9 mouse cellular contexts compared by ENCODE assay signal in the genomic region with DNA sequence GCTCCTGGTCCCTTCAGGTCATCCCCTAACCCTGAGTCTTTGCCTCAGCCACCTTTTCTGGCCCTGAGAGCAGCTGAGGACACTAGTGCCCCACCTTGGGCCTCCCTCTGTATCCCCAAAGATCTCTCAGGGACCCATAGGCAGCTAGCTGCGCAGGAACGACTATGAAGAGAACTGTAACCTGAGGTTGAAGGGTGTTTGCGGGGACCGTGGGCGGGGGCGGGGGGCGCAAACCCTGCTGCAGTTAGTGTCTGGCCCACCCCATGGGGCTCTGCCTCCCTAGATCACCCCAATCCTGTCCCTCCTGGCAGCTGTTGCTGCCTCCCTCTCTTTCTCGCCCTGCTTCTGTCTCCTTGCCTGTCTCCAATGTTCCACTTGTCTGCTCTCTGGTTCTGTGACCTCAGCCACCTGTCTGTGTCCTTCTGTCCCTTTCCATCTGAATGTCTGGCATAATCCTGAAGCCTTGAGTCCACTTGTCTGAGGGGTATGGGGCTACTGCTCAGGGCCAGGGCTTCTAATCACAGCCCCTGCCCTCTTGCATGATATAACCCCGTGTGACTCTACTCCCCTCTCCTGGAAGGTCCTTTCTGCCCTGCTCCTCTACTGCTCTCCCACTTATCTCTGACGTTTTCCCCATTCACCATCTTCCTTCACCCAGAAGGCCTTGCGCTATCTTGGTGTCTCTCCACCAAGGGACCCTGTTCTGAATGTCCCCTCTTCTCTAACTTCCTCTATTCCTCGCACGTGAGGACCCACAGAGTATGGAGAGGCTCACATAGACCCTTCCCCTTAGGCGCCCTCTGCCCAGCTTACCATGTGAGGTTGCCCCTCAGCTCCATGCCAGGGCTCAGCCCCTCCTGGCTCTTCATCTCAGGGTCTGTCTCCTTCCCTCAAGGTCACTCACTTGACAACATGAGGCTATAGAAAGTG. TPM values are rescaled to one million over a fixed set of nuclear protein-coding genes. Genes with fewer than 3 reads are reported as not detected.
A peak's percentile ranks its signal among the peaks of the same experiment; 100 is the strongest.
DNase-seq lines count a peak whose midpoint lies in the region; ATAC-seq and TF ChIP-seq lines count a peak whose summit lies in the region.
"Had no signal": no experiment of that assay in that cellular context is flagged by ENCODE, and none has a peak within 500 bp of the region (broad histone marks: within the 10 kb centered on the region; RNA-seq: fewer than 3 reads in every experiment).

No protein-coding gene starts in this region.

- no peak for ATAC-seq in kidney, postnatal 0 days (replicated peaks; ENCODE audit: low FRiP score, low read depth)
- no peak for ATAC-seq in embryonic facial prominence, embryonic 12.5 days (ENCODE audit: insufficient number of reproducible peaks, insufficient read depth, low FRiP score, low TSS enrichment)
- ATAC-seq in hindbrain, postnatal 0 days: no peak
- no peak for ATAC-seq in midbrain, postnatal 0 days (ENCODE audit: low FRiP score)
- no peak for ATAC-seq in activated CD4-positive, CD25-positive, alpha-beta regulatory T cell, adult 4 months

- peak overlapping the region; percentile 53 for H3K4me3 ChIP-seq in kidney, postnatal 0 days (replicated peaks; ENCODE audit: low read depth, low read length)
- H3K4me3 ChIP-seq in embryonic facial prominence, embryonic 12.5 days: peak overlapping the region; percentile 60
- H3K4me3 ChIP-seq in hindbrain, postnatal 0 days (ENCODE audit: low read length): peak overlapping the region; percentile 63
- peak overlapping the region; percentile 59 for H3K4me3 ChIP-seq in midbrain, postnatal 0 days (ENCODE audit: low read depth, low read length)

- WGBS in kidney, postnatal 0 days: 66% methylated on average over 14 of the region's 14 CpGs
- WGBS in embryonic facial prominence, embryonic 12.5 days: 46% methylated on average over 14 of the region's 14 CpGs
- 50% methylated on average over 14 of the region's 14 CpGs for WGBS in hindbrain, postnatal 0 days
- 49% methylated on average over 14 of the region's 14 CpGs for WGBS in midbrain, postnatal 0 days

- H3K4me1 ChIP-seq in kidney, postnatal 0 days (replicated peaks; ENCODE audit: insufficient read depth, low read length): 0 out of 2 replicates have a peak, but pooled peaks cover 9% of the 10 kb centered on the region
- H3K4me1 ChIP-seq in embryonic facial prominence, embryonic 12.5 days: peaks cover 20% of the 10 kb centered on the region
- peaks cover 18% of the 10 kb centered on the region for H3K4me1 ChIP-seq in hindbrain, postnatal 0 days (ENCODE audit: insufficient read depth, low read length)
- H3K4me1 ChIP-seq in midbrain, postnatal 0 days (ENCODE audit: insufficient read depth, low read length): no peaks in the 10 kb centered on the region; the same call in 1 of the 2 replicates

- peak overlapping the region; percentile 99 for H3K4me2 ChIP-seq in kidney, postnatal 0 days (ENCODE audit: low read length)
- H3K4me2 ChIP-seq in embryonic facial prominence, embryonic 12.5 days (replicated peaks): peak overlapping the region; percentile 90
- H3K4me2 ChIP-seq in hindbrain, postnatal 0 days (ENCODE audit: low read depth, low read length): peak overlapping the region; percentile 88
- H3K4me2 ChIP-seq in midbrain, postnatal 0 days (ENCODE audit: low read depth, low read length, poor library complexity, severe bottlenecking): peak overlapping the region; percentile 98

- H3K9ac ChIP-seq in kidney, postnatal 0 days (ENCODE audit: low read depth, low read length): peak overlapping the region; percentile 71
- peak overlapping the region; percentile 73 for H3K9ac ChIP-seq in embryonic facial prominence, embryonic 12.5 days
- peak overlapping the region; percentile 77; the same call in 1 of the 2 replicates for H3K9ac ChIP-seq in hindbrain, postnatal 0 days (replicated peaks; ENCODE audit: low read length)
- H3K9ac ChIP-seq in midbrain, postnatal 0 days (replicated peaks; ENCODE audit: low read length, poor library complexity, severe bottlenecking): peak overlapping the region; percentile 74

- no peak for DNase-seq in kidney, postnatal 0 days (ENCODE audit: low spot score)
- DNase-seq in kidney, adult 18-20 months: no peak
- no peak for DNase-seq in hindbrain, postnatal 0 days (ENCODE audit: low spot score)
- DNase-seq in midbrain, postnatal 0 days (ENCODE audit: low spot score): no peak
- no peak for DNase-seq in left cerebral cortex, postnatal 4 days
- DNase-seq in left cerebral cortex, adult 18-20 months (ENCODE audit: low spot score in 2 of 2): no peak

- no peaks in the 10 kb centered on the region for H3K9me3 ChIP-seq in kidney, postnatal 0 days (replicated peaks; ENCODE audit: low read length)
- H3K9me3 ChIP-seq in embryonic facial prominence, embryonic 12.5 days: no peaks in the 10 kb centered on the region
- no peaks in the 10 kb centered on the region for H3K9me3 ChIP-seq in hindbrain, postnatal 0 days (ENCODE audit: low read length)
- no peaks in the 10 kb centered on the region for H3K9me3 ChIP-seq in midbrain, postnatal 0 days (ENCODE audit: low read length)

- no peaks in the 10 kb centered on the region for H3K36me3 ChIP-seq in kidney, postnatal 0 days (ENCODE audit: insufficient read depth, low read length)
- H3K36me3 ChIP-seq in embryonic facial prominence, embryonic 12.5 days: no peaks in the 10 kb centered on the region
- H3K36me3 ChIP-seq in hindbrain, postnatal 0 days (ENCODE audit: insufficient read depth, low read length): no peaks in the 10 kb centered on the region
- 0 out of 2 replicates have a peak, but pooled peaks cover 3% of the 10 kb centered on the region for H3K36me3 ChIP-seq in midbrain, postnatal 0 days (ENCODE audit: insufficient read depth, low read length)

- TF ChIP-seq CTCF in kidney, postnatal 0 days (IDR thresholded peaks at IDR 0.05; ENCODE audit: low read depth): no peak
- TF ChIP-seq CTCF in hindbrain, postnatal 0 days (IDR thresholded peaks at IDR 0.05; ENCODE audit: low read depth): no peak
- no peak for TF ChIP-seq CTCF in midbrain, postnatal 0 days (IDR thresholded peaks at IDR 0.05)

- H3K27ac ChIP-seq in kidney, postnatal 0 days: no peak overlapping the region
- H3K27ac ChIP-seq in embryonic facial prominence, embryonic 12.5 days: no peak overlapping the region
- H3K27ac ChIP-seq in hindbrain, postnatal 0 days: no peak overlapping the region
- H3K27ac ChIP-seq in midbrain, postnatal 0 days (ENCODE audit: low read depth, low read length): no peak overlapping the region

- peaks cover 9% of the 10 kb centered on the region; the same call in 1 of the 2 replicates for H3K27me3 ChIP-seq in kidney, postnatal 0 days (ENCODE audit: insufficient read depth, low read length)
- H3K27me3 ChIP-seq in embryonic facial prominence, embryonic 12.5 days: peaks cover 33% of the 10 kb centered on the region
- H3K27me3 ChIP-seq in hindbrain, postnatal 0 days (ENCODE audit: insufficient read depth, low read length): no peaks in the 10 kb centered on the region
- H3K27me3 ChIP-seq in midbrain, postnatal 0 days (ENCODE audit: insufficient read depth, low read length): no peaks in the 10 kb centered on the region

- intact Hi-C loops in left cerebral cortex, postnatal 4 days (cut with DNase I): no loop called here

RNA-seq across cellular contexts. Expression of a gene that starts 0.9 kb away (rescaled TPM):
- 5.9 and 6.3 TPM in 2 replicates for polyA plus RNA-seq in kidney, postnatal 0 days (2015; fragmentation: Nextera tagmentation; extraction: Ambion mirVana)
- 9.6 and 9.9 TPM in 2 replicates for polyA plus RNA-seq in embryonic facial prominence, embryonic 12.5 days (2016; fragmentation: Nextera tagmentation; extraction: Ambion mirVana)
- total RNA-seq in hindbrain, postnatal 0 days (2014; rRNA removed): 33.5 and 38.4 TPM in 2 replicates
- polyA plus RNA-seq in hindbrain, postnatal 0 days (2015; fragmentation: Nextera tagmentation; extraction: Ambion mirVana): 19.6 and 20.1 TPM in 2 replicates
- 22.5 and 36.3 TPM in 2 replicates for total RNA-seq in midbrain, postnatal 0 days (2014; rRNA removed)
- 14.6 and 16.1 TPM in 2 replicates for polyA plus RNA-seq in midbrain, postnatal 0 days (2015; fragmentation: Nextera tagmentation; extraction: Ambion mirVana)
- 10 to 100 TPM; 16.4 to 18.0 TPM for total RNA-seq in left cerebral cortex, postnatal 4 days (2021)
- 10 to 100 TPM; 55.0 to 63.3 TPM for total RNA-seq in left cerebral cortex, adult 18-20 months (2021)
- under 1 TPM; 0.28 to 0.56 TPM for polyA plus RNA-seq in activated CD4-positive, CD25-positive, alpha-beta regulatory T cell, adult 4 months (2017; shearing (Covaris generic))

RNA-seq across cellular contexts. Expression of a gene that starts 15.8 kb away (rescaled TPM):
- 0.94 and 1.0 TPM in 2 replicates for polyA plus RNA-seq in kidney, postnatal 0 days (2015; fragmentation: Nextera tagmentation; extraction: Ambion mirVana)
- polyA plus RNA-seq in embryonic facial prominence, embryonic 12.5 days (2016; fragmentation: Nextera tagmentation; extraction: Ambion mirVana): 3.6 and 4.7 TPM in 2 replicates
- total RNA-seq in hindbrain, postnatal 0 days (2014; rRNA removed): 270 and 290 TPM in 2 replicates
- 179 and 202 TPM in 2 replicates for polyA plus RNA-seq in hindbrain, postnatal 0 days (2015; fragmentation: Nextera tagmentation; extraction: Ambion mirVana)
- 282 and 292 TPM in 2 replicates for total RNA-seq in midbrain, postnatal 0 days (2014; rRNA removed)
- polyA plus RNA-seq in midbrain, postnatal 0 days (2015; fragmentation: Nextera tagmentation; extraction: Ambion mirVana): 217 and 238 TPM in 2 replicates
- total RNA-seq in left cerebral cortex, postnatal 4 days (2021): 100 to 1,000 TPM; 189 to 218 TPM
- total RNA-seq in left cerebral cortex, adult 18-20 months (2021): 100 to 1,000 TPM; 684 to 738 TPM
- polyA plus RNA-seq in activated CD4-positive, CD25-positive, alpha-beta regulatory T cell, adult 4 months (2017; shearing (Covaris generic)): not detected

RNA-seq across cellular contexts. Expression of a gene that starts 32.3 kb away (rescaled TPM):
- polyA plus RNA-seq in kidney, postnatal 0 days (2015; fragmentation: Nextera tagmentation; extraction: Ambion mirVana): 10.2 and 10.5 TPM in 2 replicates
- 6.3 and 7.6 TPM in 2 replicates for polyA plus RNA-seq in embryonic facial prominence, embryonic 12.5 days (2016; fragmentation: Nextera tagmentation; extraction: Ambion mirVana)
- total RNA-seq in hindbrain, postnatal 0 days (2014; rRNA removed): not detected in 2 replicates
- 0.19 and 0.39 TPM in 2 replicates for polyA plus RNA-seq in hindbrain, postnatal 0 days (2015; fragmentation: Nextera tagmentation; extraction: Ambion mirVana)
- 0.99 TPM in 1 of 2 replicates, not detected in the other for total RNA-seq in midbrain, postnatal 0 days (2014; rRNA removed)
- polyA plus RNA-seq in midbrain, postnatal 0 days (2015; fragmentation: Nextera tagmentation; extraction: Ambion mirVana): 0.21 TPM in 1 of 2 replicates, not detected in the other
- total RNA-seq in left cerebral cortex, postnatal 4 days (2021): not detected
- total RNA-seq in left cerebral cortex, adult 18-20 months (2021): not detected
- polyA plus RNA-seq in activated CD4-positive, CD25-positive, alpha-beta regulatory T cell, adult 4 months (2017; shearing (Covaris generic)): not detected
- total RNA-seq: left cerebral cortex, postnatal 25 days had no signal

RNA-seq across cellular contexts. Expression of a gene that starts 51.9 kb away (rescaled TPM):
- 14.5 and 15.6 TPM in 2 replicates for polyA plus RNA-seq in kidney, postnatal 0 days (2015; fragmentation: Nextera tagmentation; extraction: Ambion mirVana)
- 27.9 and 28.7 TPM in 2 replicates for polyA plus RNA-seq in embryonic facial prominence, embryonic 12.5 days (2016; fragmentation: Nextera tagmentation; extraction: Ambion mirVana)
- 35.9 and 36.8 TPM in 2 replicates for total RNA-seq in hindbrain, postnatal 0 days (2014; rRNA removed)
- 16.2 and 16.9 TPM in 2 replicates for polyA plus RNA-seq in hindbrain, postnatal 0 days (2015; fragmentation: Nextera tagmentation; extraction: Ambion mirVana)
- total RNA-seq in midbrain, postnatal 0 days (2014; rRNA removed): 49.6 and 59.5 TPM in 2 replicates
- polyA plus RNA-seq in midbrain, postnatal 0 days (2015; fragmentation: Nextera tagmentation; extraction: Ambion mirVana): 20.7 and 24.2 TPM in 2 replicates
- 10 to 100 TPM; 40.5 to 42.1 TPM for total RNA-seq in left cerebral cortex, postnatal 4 days (2021)
- total RNA-seq in left cerebral cortex, adult 18-20 months (2021): 10 to 100 TPM; 37.1 to 38.3 TPM
- polyA plus RNA-seq in activated CD4-positive, CD25-positive, alpha-beta regulatory T cell, adult 4 months (2017; shearing (Covaris generic)): 10 to 100 TPM; 24.4 to 26.3 TPM

RNA-seq across cellular contexts. Expression of a gene that starts 51.9 kb away (rescaled TPM):
- 48.9 and 55.9 TPM in 2 replicates for polyA plus RNA-seq in kidney, postnatal 0 days (2015; fragmentation: Nextera tagmentation; extraction: Ambion mirVana)
- polyA plus RNA-seq in embryonic facial prominence, embryonic 12.5 days (2016; fragmentation: Nextera tagmentation; extraction: Ambion mirVana): 90.2 and 91.4 TPM in 2 replicates
- total RNA-seq in hindbrain, postnatal 0 days (2014; rRNA removed): 56.0 and 79.6 TPM in 2 replicates
- polyA plus RNA-seq in hindbrain, postnatal 0 days (2015; fragmentation: Nextera tagmentation; extraction: Ambion mirVana): 101 and 102 TPM in 2 replicates
- 66.8 and 81.9 TPM in 2 replicates for total RNA-seq in midbrain, postnatal 0 days (2014; rRNA removed)
- 107 and 111 TPM in 2 replicates for polyA plus RNA-seq in midbrain, postnatal 0 days (2015; fragmentation: Nextera tagmentation; extraction: Ambion mirVana)
- 100 to 1,000 TPM; 113 to 121 TPM for total RNA-seq in left cerebral cortex, postnatal 4 days (2021)
- 100 to 1,000 TPM in 1 of 2 experiments, 10 to 100 TPM in 1; 83.9 to 102 TPM for total RNA-seq in left cerebral cortex, adult 18-20 months (2021)
- polyA plus RNA-seq in activated CD4-positive, CD25-positive, alpha-beta regulatory T cell, adult 4 months (2017; shearing (Covaris generic)): 10 to 100 TPM; 26.3 to 28.5 TPM

Comparison
In these comparisons a context has a peak if more than half of its experiments do, and no peak if none do; other contexts are left out.
1. RNA of a gene that starts 15.8 kb away (polyA plus RNA-seq): 217 to 238 TPM in midbrain, postnatal 0 days and 179 to 202 TPM in hindbrain, postnatal 0 days; 3.6 to 4.7 TPM in embryonic facial prominence, embryonic 12.5 days, 0.94 to 1.0 TPM in kidney, postnatal 0 days and not detected in activated CD4-positive, CD25-positive, alpha-beta regulatory T cell, adult 4 months; every median in the first group is over 10 times any median in the second.
2. Peak in every context shown above with its lines, with median percentiles within 50 percentile points of each other: H3K4me2 ChIP-seq, H3K4me3 ChIP-seq and H3K9ac ChIP-seq.